Mouse (Mus musculus) heart, adult 2 months (tissue): ENCODE results near the gene Gpr108. TPM values are rescaled to one million over a fixed set of nuclear protein-coding genes. Genes with fewer than 3 reads are reported as not detected.
"Not testable (repeated sequence)": the region's sequence is repeated elsewhere in the genome, so short reads cannot be mapped to it uniquely, and the experiment has no call there.

Source experiments
- DNase-seq, 2 experiments: peaks; one replicate each; pipeline ENCODE4 v3.0.0; 2021
- H3K27ac ChIP-seq: fragments of 200-600 bp; 2 replicates; pipeline ENCODE4 v1.8.1; 2022
- H3K27me3 ChIP-seq: fragments of 200-500 bp; 2 replicates; pipeline ENCODE4 v1.6.1; 2012; ENCODE audit warnings: mild to moderate bottlenecking, low read length, inconsistent platforms, mixed read lengths; ENCODE audit not compliant: control insufficient read depth, insufficient read depth
- H3K36me3 ChIP-seq: fragments of 200-500 bp; 2 replicates; pipeline ENCODE4 v1.6.1; 2012; ENCODE audit warnings: low read length, inconsistent platforms; ENCODE audit not compliant: control insufficient read depth, insufficient read depth
- H3K4me1 ChIP-seq: fragments of 200-500 bp; 2 replicates; pipeline ENCODE4 v1.6.1; 2011; ENCODE audit warnings: low read length; ENCODE audit not compliant: control insufficient read depth, insufficient read depth
- H3K4me3 ChIP-seq: fragments of 200-600 bp; 2 replicates; pipeline ENCODE4 v1.8.1; 2022
- H3K79me2 ChIP-seq: fragments of 200-500 bp; replicated peaks from 2 replicates; pipeline ENCODE4 v1.6.1; 2012; ENCODE audit warnings: mild to moderate bottlenecking, inconsistent platforms, low read length, moderate library complexity, mixed read lengths; ENCODE audit not compliant: control insufficient read depth, insufficient read depth
- H3K9ac ChIP-seq: fragments of 200-500 bp; 2 replicates; pipeline ENCODE4 v1.6.1; 2012; ENCODE audit warnings: low read depth, mild to moderate bottlenecking, control low read depth, inconsistent platforms, low read length, mixed read lengths
- CTCF ChIP-seq: fragments of 200-600 bp; IDR thresholded peaks from 2 replicates; pipeline ENCODE4 v1.8.1; 2022; ENCODE audit warnings: antibody characterized with exemption, mild to moderate bottlenecking, moderate library complexity
- EP300 ChIP-seq: fragments of 200-500 bp; IDR thresholded peaks from 2 replicates; pipeline ENCODE4 v1.6.1; 2011; ENCODE audit warnings: low read depth, low read length, control low read depth; ENCODE audit not compliant: insufficient read depth
- POLR2A ChIP-seq: fragments of 200-500 bp; IDR thresholded peaks from 2 replicates; pipeline ENCODE4 v1.6.1; 2011; ENCODE audit warnings: mild to moderate bottlenecking, low read depth, low read length, control low read depth; ENCODE audit not compliant: insufficient read depth
- WGBS: fragments of 180-500 bp; shearing (Covaris S2); methylation state at CpG from one replicate; pipeline ENCODE4 v1.1.7; 2018; 5-methylcytosine and 5-hydroxymethylcytosine counted together
- intact Hi-C: fragments of 180-260 bp; cut with DNase I; formaldehyde crosslinking; loops from one replicate; pipeline ENCODE4 v1.15.1; 2025
- polyA plus RNA-seq: library from polyadenylated mRNA; depleted of rRNA; stranded (reverse); fragments of >200 nt; gene quantifications from 2 replicates; pipeline ENCODE4 v1.2.3, GENCODE M21; 2012
- total RNA-seq, 2 experiments: library from RNA; stranded (reverse); gene quantifications; 2 replicates each; pipeline ENCODE4 v1.2.3; 2021

Gpr108 gene
- total and polyA plus RNA-seq, 3 experiments = 27.8 to 37.9 (median 32.7) TPM

GRCm38 (mm10) chr17:57279591-57280224 is 31.5 kb upstream of the Gpr108 start:
- peaks cover 2% of the 10 kb centered on the region for H3K4me1 ChIP-seq
- no peak overlapping the region for H3K9ac ChIP-seq
- no peaks in the 10 kb centered on the region for H3K79me2 ChIP-seq
- no peaks in the 10 kb centered on the region for H3K27me3 ChIP-seq
- WGBS = 55% methylated on average over 9 of the region's 9 CpGs
- H3K4me3 ChIP-seq = no peak overlapping the region
- peak in 1 of 2 experiments; percentile 36 for DNase-seq
- H3K27ac ChIP-seq = no peak overlapping the region
- intact Hi-C loops = no loop called here
- H3K36me3 ChIP-seq = no peaks in the 10 kb centered on the region
- TF ChIP-seq CTCF (no peak), EP300 (no peak), POLR2A (no peak)

DNA sequence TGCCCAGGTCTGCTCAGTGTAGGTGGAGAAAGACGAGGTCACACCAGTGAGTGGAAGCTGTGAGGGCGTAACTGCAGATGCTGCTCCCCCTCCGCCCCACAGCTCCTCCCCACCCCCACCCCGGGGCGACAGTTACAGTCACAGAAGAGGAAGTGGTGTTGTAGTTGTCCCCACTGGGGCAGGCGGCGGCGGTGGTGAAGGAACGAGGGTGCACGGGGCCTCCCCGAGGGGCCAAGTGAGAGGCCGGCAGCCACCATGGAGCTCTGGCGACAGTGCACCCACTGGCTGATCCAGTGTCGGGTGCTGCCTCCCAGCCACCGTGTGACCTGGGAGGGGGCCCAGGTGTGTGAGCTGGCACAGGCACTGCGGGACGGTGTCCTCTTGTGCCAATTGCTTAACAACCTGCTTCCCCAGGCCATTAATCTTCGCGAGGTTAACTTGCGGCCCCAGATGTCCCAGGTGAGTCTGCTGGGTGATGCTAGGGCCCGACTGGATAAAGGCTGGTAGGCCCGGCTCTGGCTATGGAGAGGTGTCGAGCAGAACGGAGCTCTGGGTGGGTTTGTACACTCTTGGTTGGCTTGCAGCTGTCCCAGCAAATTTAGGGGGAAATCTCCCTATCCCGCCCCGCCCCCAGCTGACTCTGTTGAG is 30.8 kb upstream of the Gpr108 start, which contains the start of gene Vav1:
Gene Vav1 (plus strand): TSS at position 158 of the 648 bp plus-strand sequence.
- Histone ChIP-seq H3K27me3 (no peaks in the 10 kb centered on the region), H3K27ac (no peak within 1 kb of the TSS; the same call in 1 of the 2 replicates), H3K79me2 (no peaks in the 10 kb centered on the region), H3K36me3 (no peaks in the 10 kb centered on the region), H3K4me3 (no peak within 1 kb of the TSS; the same call in 1 of the 2 replicates), H3K9ac (no peak within 1 kb of the TSS; the same call in 1 of the 2 replicates), H3K4me1 (peaks cover 2% of the 10 kb centered on the region; the same call in 1 of the 2 replicates)
- TF ChIP-seq POLR2A = no peak; the same call in 1 of the 2 replicates
- no peak for TF ChIP-seq CTCF
- TF ChIP-seq EP300 = no peak
- intact Hi-C loops = no loop called here
- peak; percentile 62 to 75 for DNase-seq
- 52% methylated on average over 26 of the region's 26 CpGs for WGBS

- Histone ChIP-seq H3K27me3 (no peaks in the 10 kb centered on the region), H3K4me3 (no peak overlapping the region), H3K79me2 (no peaks in the 10 kb centered on the region), H3K4me1 (peaks cover 2% of the 10 kb centered on the region; the same call in 1 of the 2 replicates), H3K36me3 (no peaks in the 10 kb centered on the region), H3K27ac (no peak overlapping the region), H3K9ac (no peak overlapping the region)
- intact Hi-C loops = no loop called here
- no peak for TF ChIP-seq CTCF
- TF ChIP-seq POLR2A = no peak
- TF ChIP-seq EP300 = no peak
- DNase-seq = no peak
- WGBS = 64% methylated on average over 2 of the region's 2 CpGs
Observed at GRCm38 (mm10) chr17:57278537-57278936, 30.3 kb upstream of the Gpr108 start.

GRCm38 (mm10) chr17:57277598-57278261 is 29.5 kb upstream of the Gpr108 start:
- H3K36me3 ChIP-seq, H3K79me2 ChIP-seq, DNase-seq, H3K9ac ChIP-seq, H3K4me3 ChIP-seq, H3K27me3 ChIP-seq, H3K4me1 ChIP-seq, H3K27ac ChIP-seq: not testable (repeated sequence)
- intact Hi-C loops = loop anchor here (1.0 to 2.0 kb wide), 3 partner anchors 57 to 281 kb away; partner anchors contain the start of gene Alkbh7
- 76% methylated on average over 4 of the region's 5 CpGs for WGBS

DNA sequence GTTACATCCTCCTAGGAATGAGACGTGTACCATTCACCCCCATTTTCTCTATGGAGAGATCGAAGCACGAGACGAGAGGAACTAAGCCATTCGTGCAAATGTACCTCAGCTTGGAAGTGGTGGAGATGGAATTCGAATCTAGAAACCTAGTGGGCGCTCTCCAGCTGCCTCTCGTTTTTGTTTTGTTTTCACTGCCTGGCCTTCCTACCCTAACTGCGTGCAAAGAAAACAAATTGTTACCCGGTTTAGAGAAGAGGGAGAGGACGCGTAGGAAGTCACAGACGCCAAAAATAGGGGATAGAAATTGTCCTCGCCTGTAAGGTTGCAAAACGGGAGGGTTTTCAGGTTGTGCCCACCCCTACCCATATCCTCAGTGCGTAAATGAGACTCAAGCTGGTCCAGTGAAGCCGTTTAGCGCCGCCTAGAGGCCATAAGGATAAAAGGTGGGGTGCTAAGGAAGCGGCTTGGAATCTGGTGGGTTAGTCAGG is 28.4 kb upstream of the Gpr108 start:
- peak overlapping the region; percentile 93 for H3K27ac ChIP-seq
- TF ChIP-seq CTCF (peak; percentile 89), POLR2A (peak; percentile 60), EP300 (peak; percentile 89)
- H3K9ac ChIP-seq = peak overlapping the region; percentile 58
- under 1% methylated on average over 20 of the region's 20 CpGs for whole genome bisulfite sequencing
- H3K4me3 ChIP-seq = peak overlapping the region; percentile 92
- intact Hi-C loops = loop anchor here (1.0 to 2.0 kb wide), 4 partner anchors 56 to 280 kb away; partner anchors contain the start of gene Alkbh7
- H3K4me1 ChIP-seq = peaks cover 2% of the 10 kb centered on the region; the same call in 1 of the 2 replicates
- no peaks in the 10 kb centered on the region for H3K27me3 ChIP-seq
- H3K79me2 ChIP-seq = no peaks in the 10 kb centered on the region
- H3K36me3 ChIP-seq = no peaks in the 10 kb centered on the region
- DNase-seq = peak; percentile 82 to 87

GRCm38 (mm10) chr17:57275997-57276351 is 27.7 kb upstream of the Gpr108 start:
- H3K4me1 ChIP-seq = peaks cover 2% of the 10 kb centered on the region; the same call in 1 of the 2 replicates
- H3K27ac ChIP-seq = peak overlapping the region; percentile 93
- DNase-seq = peak; percentile 58 to 64
- 1% methylated on average over 13 of the region's 13 CpGs for WGBS
- H3K36me3 ChIP-seq = no peaks in the 10 kb centered on the region
- peak overlapping the region; percentile 58 for H3K9ac ChIP-seq
- intact Hi-C loops = loop anchor here (1.0 to 2.0 kb wide), 4 partner anchors 27 to 279 kb away; partner anchors contain the start of genes Alkbh7 and Trip10
- H3K4me3 ChIP-seq = peak overlapping the region; percentile 92
- TF ChIP-seq CTCF (no peak), POLR2A (no peak), EP300 (no peak)
- H3K27me3 ChIP-seq = no peaks in the 10 kb centered on the region
- no peaks in the 10 kb centered on the region for H3K79me2 ChIP-seq
